Mouse (Mus musculus) kidney, adult 2 months (tissue): Measurements from ENCODE around the gene Dram1.

Source experiments
- CTCF ChIP-seq: fragments of 200-500 bp; conservative IDR thresholded peaks from 2 replicates; pipeline ENCODE4 v1.5.1; 2011; ENCODE audit warnings: low read depth, mild to moderate bottlenecking, control low read depth, low read length, moderate library complexity, mixed read lengths; ENCODE audit not compliant: insufficient read depth, insufficient read length
- POLR2A ChIP-seq: fragments of 200-500 bp; IDR thresholded peaks from one replicate; pipeline ENCODE4 v1.6.1; 2011; ENCODE audit warnings: low read depth, low read length, control low read depth

DNA sequence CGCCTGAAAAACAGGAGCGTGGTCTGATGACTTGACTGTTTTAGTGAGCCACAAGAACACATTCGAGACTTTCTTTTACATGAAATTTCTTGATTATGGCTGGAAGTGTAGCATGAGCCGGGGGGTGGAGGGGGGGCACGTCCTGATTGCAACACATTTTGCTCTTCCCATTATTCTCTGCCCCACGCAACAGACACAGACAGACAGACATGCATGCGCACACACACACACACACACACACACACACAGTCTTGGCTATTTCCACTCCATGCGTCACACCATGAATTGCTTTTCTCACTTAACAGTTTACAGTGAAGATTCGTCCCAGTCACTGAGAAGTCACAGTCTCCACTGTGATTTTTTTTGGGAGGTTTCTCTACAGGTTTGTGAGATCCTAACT is 38.2 kb downstream of the Dram1 start:
- TF ChIP-seq POLR2A: no peak
- no peak for TF ChIP-seq CTCF
